Mouse (Mus musculus): ENCODE measurements around the gene Prickle4. TPM values are rescaled to one million over a fixed set of nuclear protein-coding genes. Genes with fewer than 3 reads are reported as not detected.

The Prickle4 gene
- polyA plus RNA-seq, 1 experiment from 2014 or later, result 0.44 TPM

- peaks cover 13% of the 10 kb centered on the region; the same call in 1 of the 2 replicates for H3K36me3 ChIP-seq (ENCODE audit: control insufficient read depth, insufficient read depth, low read length)
- 2% methylated on average over 9 of the region's 9 CpGs for WGBS
- peak within 1 kb of the TSS; percentile 95 for H3K4me2 ChIP-seq
- peaks cover 11% of the 10 kb centered on the region for H3K4me1 ChIP-seq (replicated peaks; ENCODE audit: control insufficient read depth, insufficient read depth, low read length)
- DNase-seq (ENCODE audit: low spot score), result no peak
- no peaks in the 10 kb centered on the region for H3K9me3 ChIP-seq (ENCODE audit: control insufficient read depth, low read length)
- H3K27ac ChIP-seq (ENCODE audit: low read depth, low read length), result peak within 1 kb of the TSS; percentile 75
- peak within 1 kb of the TSS; percentile 83 for H3K9ac ChIP-seq (ENCODE audit: low read depth, low read length)
- H3K27me3 ChIP-seq (replicated peaks; ENCODE audit: control insufficient read depth, insufficient read depth, low read length), result peaks cover 2% of the 10 kb centered on the region; the same call in 1 of the 2 replicates
- H3K4me3 ChIP-seq (ENCODE audit: low read depth, low read length), result peak within 1 kb of the TSS; percentile 81
- ATAC-seq (replicated peaks; ENCODE audit: low FRiP score), result no peak
These were observed 6.3 kb downstream of the Prickle4 start, which contains the start of gene Tomm6 for GRCm38 (mm10) chr17:47688344-47688607. Tomm6 (minus strand) TSS chr17:47688386.

GRCm38 (mm10) chr17:47687409-47688343, 6.9 kb downstream of the Prickle4 start:
- Histone ChIP-seq H3K9me3 (ENCODE audit: control insufficient read depth, low read length) (no peaks in the 10 kb centered on the region), H3K4me2 (peak overlapping the region; percentile 95), H3K36me3 (ENCODE audit: control insufficient read depth, insufficient read depth, low read length) (peaks cover 13% of the 10 kb centered on the region; the same call in 1 of the 2 replicates), H3K27me3 (replicated peaks; ENCODE audit: control insufficient read depth, insufficient read depth, low read length) (peaks cover 2% of the 10 kb centered on the region; the same call in 1 of the 2 replicates), H3K4me1 (replicated peaks; ENCODE audit: control insufficient read depth, insufficient read depth, low read length) (peaks cover 11% of the 10 kb centered on the region), H3K9ac (ENCODE audit: low read depth, low read length) (peak overlapping the region; percentile 83), H3K27ac (ENCODE audit: low read depth, low read length) (peak overlapping the region; percentile 75), H3K4me3 (ENCODE audit: low read depth, low read length) (peak overlapping the region; percentile 81)
- peak; percentile 87 for ATAC-seq (replicated peaks; ENCODE audit: low FRiP score)
- WGBS, result under 1% methylated on average over 70 of the region's 70 CpGs
- DNase-seq (ENCODE audit: low spot score), result peak; percentile 92

- peaks cover 26% of the 10 kb centered on the region; the same call in 1 of the 2 replicates for H3K36me3 ChIP-seq (ENCODE audit: control insufficient read depth, insufficient read depth, low read length)
- WGBS, result 73% methylated on average over 4 of the region's 4 CpGs
- peaks cover 6% of the 10 kb centered on the region; the same call in 1 of the 2 replicates for H3K4me1 ChIP-seq (replicated peaks; ENCODE audit: control insufficient read depth, insufficient read depth, low read length)
These were observed 11.7 kb downstream of the Prickle4 start for GRCm38 (mm10) chr17:47682836-47683235.

GRCm38 (mm10) chr17:47678702-47679101, 15.8 kb downstream of the Prickle4 start:
- Histone ChIP-seq H3K27me3 (replicated peaks; ENCODE audit: control insufficient read depth, insufficient read depth, low read length) (no peaks in the 10 kb centered on the region), H3K9ac (ENCODE audit: low read depth, low read length) (no peak overlapping the region), H3K27ac (ENCODE audit: low read depth, low read length) (no peak overlapping the region), H3K36me3 (ENCODE audit: control insufficient read depth, insufficient read depth, low read length) (peaks cover 14% of the 10 kb centered on the region; the same call in 1 of the 2 replicates), H3K4me3 (ENCODE audit: low read depth, low read length) (no peak overlapping the region), H3K4me1 (replicated peaks; ENCODE audit: control insufficient read depth, insufficient read depth, low read length) (no peaks in the 10 kb centered on the region), H3K4me2 (no peak overlapping the region), H3K9me3 (ENCODE audit: control insufficient read depth, low read length) (no peaks in the 10 kb centered on the region)
- 81% methylated on average over 5 of the region's 5 CpGs for WGBS
- no peak for ATAC-seq (replicated peaks; ENCODE audit: low FRiP score)
- DNase-seq (ENCODE audit: low spot score), result no peak

More at GRCm38 (mm10) chr17:47682836-47683235, 11.7 kb downstream of the Prickle4 start:
- Histone ChIP-seq H3K27ac (ENCODE audit: low read depth, low read length) (no peak overlapping the region), H3K4me2 (no peak overlapping the region), H3K4me3 (ENCODE audit: low read depth, low read length) (no peak overlapping the region), H3K27me3 (replicated peaks; ENCODE audit: control insufficient read depth, insufficient read depth, low read length) (no peaks in the 10 kb centered on the region), H3K9ac (ENCODE audit: low read depth, low read length) (no peak overlapping the region), H3K9me3 (ENCODE audit: control insufficient read depth, low read length) (no peaks in the 10 kb centered on the region)
- ATAC-seq (replicated peaks; ENCODE audit: low FRiP score) (no peak), DNase-seq (ENCODE audit: low spot score) (no peak)

- DNase-seq (ENCODE audit: low spot score) (no peak), ATAC-seq (replicated peaks; ENCODE audit: low FRiP score) (no peak)
- Histone ChIP-seq H3K4me2 (no peak overlapping the region), H3K4me3 (ENCODE audit: low read depth, low read length) (no peak overlapping the region), H3K27me3 (replicated peaks; ENCODE audit: control insufficient read depth, insufficient read depth, low read length) (peaks cover under 1% of the 10 kb centered on the region), H3K27ac (ENCODE audit: low read depth, low read length) (no peak overlapping the region), H3K36me3 (ENCODE audit: control insufficient read depth, insufficient read depth, low read length) (peaks cover 14% of the 10 kb centered on the region; the same call in 1 of the 2 replicates), H3K9me3 (ENCODE audit: control insufficient read depth, low read length) (no peaks in the 10 kb centered on the region), H3K9ac (ENCODE audit: low read depth, low read length) (no peak overlapping the region), H3K4me1 (replicated peaks; ENCODE audit: control insufficient read depth, insufficient read depth, low read length) (no peaks in the 10 kb centered on the region)
- 87% methylated on average over 5 of the region's 5 CpGs for WGBS
These were observed 16.3 kb downstream of the Prickle4 start for GRCm38 (mm10) chr17:47678238-47678637.

GRCm38 (mm10) chr17:47676581-47676980, 18.0 kb downstream of the Prickle4 start:
- ATAC-seq (replicated peaks; ENCODE audit: low FRiP score) (no peak), DNase-seq (ENCODE audit: low spot score) (no peak)
- no peaks in the 10 kb centered on the region for H3K9me3 ChIP-seq (ENCODE audit: control insufficient read depth, low read length)
- no peak overlapping the region for H3K4me3 ChIP-seq (ENCODE audit: low read depth, low read length)
- H3K4me2 ChIP-seq, result no peak overlapping the region
- 23% methylated on average over 9 of the region's 9 CpGs for WGBS
- peaks cover 15% of the 10 kb centered on the region for H3K27me3 ChIP-seq (replicated peaks; ENCODE audit: control insufficient read depth, insufficient read depth, low read length)
- H3K36me3 ChIP-seq (ENCODE audit: control insufficient read depth, insufficient read depth, low read length), result peaks cover 11% of the 10 kb centered on the region; the same call in 1 of the 2 replicates
- no peak overlapping the region for H3K9ac ChIP-seq (ENCODE audit: low read depth, low read length)
- peaks cover 4% of the 10 kb centered on the region for H3K4me1 ChIP-seq (replicated peaks; ENCODE audit: control insufficient read depth, insufficient read depth, low read length)
- H3K27ac ChIP-seq (ENCODE audit: low read depth, low read length), result no peak overlapping the region

GRCm38 (mm10) chr17:47672311-47673111, 22.0 kb downstream of the Prickle4 start:
- Histone ChIP-seq H3K4me3 (ENCODE audit: low read depth, low read length) (peak overlapping the region; percentile 48), H3K9ac (ENCODE audit: low read depth, low read length) (peak overlapping the region; percentile 35; the same call in 1 of the 2 replicates)
- peak; percentile 63 for DNase-seq (ENCODE audit: low spot score)

GRCm38 (mm10) chr17:47671988-47672310, 22.6 kb downstream of the Prickle4 start:
- no peak for DNase-seq (ENCODE audit: low spot score)
- Histone ChIP-seq H3K36me3 (ENCODE audit: control insufficient read depth, insufficient read depth, low read length) (no peaks in the 10 kb centered on the region), H3K4me2 (peak overlapping the region; percentile 78), H3K27ac (ENCODE audit: low read depth, low read length) (no peak overlapping the region), H3K27me3 (replicated peaks; ENCODE audit: control insufficient read depth, insufficient read depth, low read length) (peaks cover 20% of the 10 kb centered on the region), H3K4me1 (replicated peaks; ENCODE audit: control insufficient read depth, insufficient read depth, low read length) (peaks cover 4% of the 10 kb centered on the region), H3K9ac (ENCODE audit: low read depth, low read length) (no peak overlapping the region; the same call in 1 of the 2 replicates), H3K9me3 (ENCODE audit: control insufficient read depth, low read length) (no peaks in the 10 kb centered on the region), H3K4me3 (ENCODE audit: low read depth, low read length) (peak overlapping the region; percentile 48)
- WGBS, result 24% methylated on average over 14 of the region's 14 CpGs
- ATAC-seq (replicated peaks; ENCODE audit: low FRiP score), result 0 out of 2 replicates have a peak, but pooled peaks have one; percentile 20

More at GRCm38 (mm10) chr17:47672311-47673111, 22.0 kb downstream of the Prickle4 start:
- WGBS, result 10% methylated on average over 62 of the region's 68 CpGs
- peak overlapping the region; percentile 78 for H3K4me2 ChIP-seq
- peak; percentile 20; the same call in 1 of the 2 replicates for ATAC-seq (replicated peaks; ENCODE audit: low FRiP score)
- no peaks in the 10 kb centered on the region for H3K36me3 ChIP-seq (ENCODE audit: control insufficient read depth, insufficient read depth, low read length)
- H3K4me1 ChIP-seq (replicated peaks; ENCODE audit: control insufficient read depth, insufficient read depth, low read length), result peaks cover 4% of the 10 kb centered on the region
- peaks cover 20% of the 10 kb centered on the region for H3K27me3 ChIP-seq (replicated peaks; ENCODE audit: control insufficient read depth, insufficient read depth, low read length)
- H3K27ac ChIP-seq (ENCODE audit: low read depth, low read length), result no peak overlapping the region
- no peaks in the 10 kb centered on the region for H3K9me3 ChIP-seq (ENCODE audit: control insufficient read depth, low read length)

Measured in liver, embryonic 11.5 days (tissue).